Mouse (Mus musculus) brain, embryonic 18.5 days (tissue): ENCODE results near the gene Tacc3.

Source experiments
- DNase-seq: peaks from one replicate; pipeline ENCODE4 v3.0.0-alpha.2; 2012; ENCODE audit warnings: low read depth, low spot score

Tacc3 gene

GRCm38 (mm10) chr5:33655251-33655840, 2.6 kb upstream of the Tacc3 start:
- no peak for DNase-seq

GRCm38 (mm10) chr5:33656739-33657138, 1.2 kb upstream of the Tacc3 start:
- no peak for DNase-seq

- no peak for DNase-seq
Measured at GRCm38 (mm10) chr5:33657251-33657786, 609 bp upstream of the Tacc3 start.

- DNase-seq: no peak
Measured at GRCm38 (mm10) chr5:33658664-33659050, 729 bp downstream of the Tacc3 start.

GRCm38 (mm10) chr5:33668223-33668622, 10.3 kb downstream of the Tacc3 start:
- DNase-seq: no peak

- DNase-seq: no peak
Measured at GRCm38 (mm10) chr5:33671659-33672058, 13.7 kb downstream of the Tacc3 start.

- no peak for DNase-seq
Measured at GRCm38 (mm10) chr5:33674439-33674838, 16.5 kb downstream of the Tacc3 start.

GRCm38 (mm10) chr5:33675964-33676363, 18.0 kb downstream of the Tacc3 start:
- no peak for DNase-seq

- DNase-seq: no peak
Measured at GRCm38 (mm10) chr5:33678244-33678643, 20.3 kb downstream of the Tacc3 start.

GRCm38 (mm10) chr5:33681044-33681443, 23.1 kb downstream of the Tacc3 start:
- DNase-seq: no peak

- DNase-seq: no peak
Measured at GRCm38 (mm10) chr5:33681611-33682388, 23.9 kb downstream of the Tacc3 start.

GRCm38 (mm10) chr5:33682963-33683362, 25.0 kb downstream of the Tacc3 start:
- no peak for DNase-seq

- DNase-seq: no peak
Measured at GRCm38 (mm10) chr5:33683897-33684652, 26.1 kb downstream of the Tacc3 start.

- DNase-seq: no peak
Measured at GRCm38 (mm10) chr5:33684932-33685331, 27.0 kb downstream of the Tacc3 start.

- DNase-seq: no peak
Measured at GRCm38 (mm10) chr5:33687142-33687541, 29.2 kb downstream of the Tacc3 start.

- no peak for DNase-seq
Measured at GRCm38 (mm10) chr5:33688278-33689220, 30.6 kb downstream of the Tacc3 start.

- no peak for DNase-seq
Measured at GRCm38 (mm10) chr5:33689221-33689844, 31.4 kb downstream of the Tacc3 start.

- no peak for DNase-seq
Measured at GRCm38 (mm10) chr5:33689852-33690645, 32.1 kb downstream of the Tacc3 start.

GRCm38 (mm10) chr5:33692393-33692792, 34.5 kb downstream of the Tacc3 start:
- DNase-seq: no peak

- no peak for DNase-seq
Measured at GRCm38 (mm10) chr5:33694461-33694847, 36.5 kb downstream of the Tacc3 start.
